ENCODE assay signal across 12 mouse cellular contexts in the genomic region with DNA sequence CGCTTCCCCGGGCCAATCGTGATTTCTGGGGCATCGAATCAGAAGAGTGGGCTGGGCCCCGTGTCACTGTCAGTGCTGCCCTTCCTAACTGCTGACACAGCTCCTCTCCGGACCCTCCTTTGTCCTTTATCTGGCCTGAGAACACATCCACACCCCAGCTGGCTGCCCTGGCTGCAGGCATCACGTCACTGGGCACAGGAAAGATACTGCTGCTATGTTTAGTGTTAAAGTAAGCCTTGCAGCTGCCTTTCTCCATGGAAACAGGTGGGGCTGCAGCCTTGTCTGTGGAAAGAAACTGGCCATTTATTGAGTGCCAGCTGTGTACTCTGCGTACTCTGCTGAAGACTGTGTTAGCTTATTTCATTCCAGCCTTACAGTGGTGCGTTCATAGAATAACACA.
DNase-seq lines count a peak whose midpoint lies in the region; ATAC-seq and TF ChIP-seq lines count a peak whose summit lies in the region.
"Had no signal": no experiment of that assay in that cellular context is flagged by ENCODE, and none has a peak within 500 bp of the region (broad histone marks: within the 10 kb centered on the region; RNA-seq: fewer than 3 reads in every experiment).

No protein-coding gene starts in this region.

- no peak for TF ChIP-seq POLR2A in cerebellum, adult 2 months (IDR thresholded peaks at IDR 0.05; ENCODE audit: borderline replicate concordance, insufficient read depth, low read length)

- no peak overlapping the region for H3K4me3 ChIP-seq in cerebellum, adult 2 months (replicated peaks; ENCODE audit: insufficient read depth, low read depth, low read length)
- H3K4me3 ChIP-seq: limb, embryonic 12.5 days; neural tube, embryonic 12.5 days had no signal

- 62% methylated on average over 9 of the region's 9 CpGs for WGBS in cerebellum, adult 2 months

- H3K27ac ChIP-seq in cerebellum, adult 2 months (ENCODE audit: insufficient read depth, low read length) = no peak overlapping the region
- H3K27ac ChIP-seq: limb, embryonic 12.5 days; neural tube, embryonic 12.5 days had no signal

- DNase-seq in frontal cortex, postnatal 10 days (ENCODE audit: low spot score in 2 of 2) = peak; percentile 30 to 53
- no peak for DNase-seq in frontal cortex, postnatal 36 days (ENCODE audit: low spot score in 2 of 2)
- DNase-seq in urinary bladder, postnatal 36 days (ENCODE audit: low spot score in 2 of 2) = peak; percentile 9 to 10
- no peak for DNase-seq in urinary bladder, postnatal 4 days (ENCODE audit: low spot score in 2 of 2)
- DNase-seq in lung, postnatal 10 days = peak; percentile 60
- DNase-seq in T-cell, adult 2 months (ENCODE audit: low spot score) = no peak
- DNase-seq in cerebellum, adult 2 months = no peak
- DNase-seq: kidney, adult 11 months; thymus, postnatal 25 days had no signal

- no peaks in the 10 kb centered on the region for H3K4me1 ChIP-seq in cerebellum, adult 2 months (ENCODE audit: control insufficient read depth, insufficient read depth, low read length)
- H3K4me1 ChIP-seq: limb, embryonic 12.5 days had no signal

- no peak for ATAC-seq in erythroblast, adult 5-6 weeks (replicated peaks; ENCODE audit: low FRiP score, poor library complexity, severe bottlenecking)

- no peaks in the 10 kb centered on the region for H3K27me3 ChIP-seq in cerebellum, adult 2 months (ENCODE audit: control insufficient read depth, insufficient read depth, low read length)
- H3K27me3 ChIP-seq: limb, embryonic 12.5 days; neural tube, embryonic 12.5 days had no signal

- no peak for TF ChIP-seq CTCF in cerebellum, adult 2 months (IDR thresholded peaks at IDR 0.05; ENCODE audit: borderline replicate concordance, insufficient read depth, low read depth, low read length)

Comparison
In these comparisons a context has a peak if more than half of its experiments do, and no peak if none do; other contexts are left out.
1. DNase-seq: peak in frontal cortex, postnatal 10 days (2 of 2), urinary bladder, postnatal 36 days (2 of 2) and lung, postnatal 10 days (single experiment); none in frontal cortex, postnatal 36 days (0 of 2), urinary bladder, postnatal 4 days (0 of 2), T-cell, adult 2 months (single experiment) and cerebellum, adult 2 months (0 of 2).